Mouse (Mus musculus): ENCODE data around the gene 1700037H04Rik. TPM values are rescaled to one million over a fixed set of nuclear protein-coding genes. Genes with fewer than 3 reads are reported as not detected.

The 1700037H04Rik gene
- 10 to 100 TPM; 74.6 to 83.3 TPM for total RNA-seq (2021)
- long read RNA-seq, experiment 1, transcript 1700037H04Rik-202 (6 exons, 1,241 nt), result major isoform, 79 of 88 reads
- long read RNA-seq, experiment 1, partial matches to known transcripts, result 0 of 88 reads
- long read RNA-seq, experiment 1, other reads (novel, unspliced or antisense), result 6 of 88 reads
- long read RNA-seq, experiment 2, transcript 1700037H04Rik-202 (6 exons, 1,241 nt), result major isoform, 60 of 72 reads
- long read RNA-seq, experiment 2, partial matches to known transcripts, result 2 of 72 reads
- long read RNA-seq, experiment 2, other reads (novel, unspliced or antisense), result 8 of 72 reads

- intact Hi-C loops (cut with DNase I), result loop anchor here (2.0 kb wide), 1 partner anchor 65 kb away; no protein-coding TSS in a partner anchor
- DNase-seq (ENCODE audit: low spot score in 2 of 2), result peak; percentile 97 to 98
Observed at GRCm38 (mm10) chr2:131159938-131160581, at the start of gene 1700037H04Rik. 1700037H04Rik (minus strand) TSS chr2:131160081.

GRCm38 (mm10) chr2:131209125-131209795, 49.4 kb upstream of the 1700037H04Rik start:
- DNase-seq (ENCODE audit: low spot score in 2 of 2), result no peak
- intact Hi-C loops (cut with DNase I), result no loop called here

- no peak for DNase-seq (ENCODE audit: low spot score in 2 of 2)
- intact Hi-C loops (cut with DNase I), result no loop called here
Observed at GRCm38 (mm10) chr2:131208356-131208755, 48.5 kb upstream of the 1700037H04Rik start.

- intact Hi-C loops (cut with DNase I), result no loop called here
- DNase-seq (ENCODE audit: low spot score in 2 of 2), result no peak
Observed at GRCm38 (mm10) chr2:131206778-131207177, 46.9 kb upstream of the 1700037H04Rik start, which contains the start of gene Ap5s1. Ap5s1 (plus strand) TSS chr2:131207078.

- no peak for DNase-seq (ENCODE audit: low spot score in 2 of 2)
- intact Hi-C loops (cut with DNase I), result no loop called here
Observed at GRCm38 (mm10) chr2:131205521-131206182, 45.8 kb upstream of the 1700037H04Rik start.

- peak; percentile 78 to 95 for DNase-seq (ENCODE audit: low spot score in 2 of 2)
- intact Hi-C loops (cut with DNase I), result no loop called here
Observed at GRCm38 (mm10) chr2:131204410-131204981, 44.6 kb upstream of the 1700037H04Rik start.

- intact Hi-C loops (cut with DNase I), result no loop called here
- no peak for DNase-seq (ENCODE audit: low spot score in 2 of 2)
Observed at GRCm38 (mm10) chr2:131203816-131204409, 44.0 kb upstream of the 1700037H04Rik start.

GRCm38 (mm10) chr2:131201262-131201661, 41.4 kb upstream of the 1700037H04Rik start:
- no peak for DNase-seq (ENCODE audit: low spot score in 2 of 2)

GRCm38 (mm10) chr2:131200710-131201109, 40.8 kb upstream of the 1700037H04Rik start:
- DNase-seq (ENCODE audit: low spot score in 2 of 2), result no peak

More at GRCm38 (mm10) chr2:131201262-131201661, 41.4 kb upstream of the 1700037H04Rik start:
- intact Hi-C loops (cut with DNase I), result no loop called here

GRCm38 (mm10) chr2:131196606-131197316, 36.9 kb upstream of the 1700037H04Rik start:
- intact Hi-C loops (cut with DNase I), result no loop called here
- DNase-seq (ENCODE audit: low spot score in 2 of 2), result no peak

More at GRCm38 (mm10) chr2:131200710-131201109, 40.8 kb upstream of the 1700037H04Rik start:
- intact Hi-C loops (cut with DNase I), result no loop called here

GRCm38 (mm10) chr2:131191005-131191390, 31.1 kb upstream of the 1700037H04Rik start:
- intact Hi-C loops (cut with DNase I), result no loop called here
- DNase-seq (ENCODE audit: low spot score in 2 of 2), result no peak

- no peak for DNase-seq (ENCODE audit: low spot score in 2 of 2)
- intact Hi-C loops (cut with DNase I), result no loop called here
Observed at GRCm38 (mm10) chr2:131190344-131191004, 30.6 kb upstream of the 1700037H04Rik start.

- no peak for DNase-seq (ENCODE audit: low spot score in 2 of 2)
Observed at GRCm38 (mm10) chr2:131189521-131190309, 29.8 kb upstream of the 1700037H04Rik start.

GRCm38 (mm10) chr2:131188311-131188710, 28.4 kb upstream of the 1700037H04Rik start:
- no peak for DNase-seq (ENCODE audit: low spot score in 2 of 2)
- intact Hi-C loops (cut with DNase I), result loop anchor here (10.0 kb wide), 1 partner anchor 226 kb away; no protein-coding TSS in a partner anchor

More at GRCm38 (mm10) chr2:131189521-131190309, 29.8 kb upstream of the 1700037H04Rik start:
- intact Hi-C loops (cut with DNase I), result loop anchor here (10.0 kb wide), 1 partner anchor 225 kb away; no protein-coding TSS in a partner anchor

GRCm38 (mm10) chr2:131187602-131187922, 27.7 kb upstream of the 1700037H04Rik start:
- intact Hi-C loops (cut with DNase I), result loop anchor here (2.0 to 10.0 kb wide), 2 partner anchors 75 to 227 kb away; partner anchors contain the start of gene Pank2
- DNase-seq (ENCODE audit: low spot score in 2 of 2), result no peak

GRCm38 (mm10) chr2:131186771-131187601, 27.1 kb upstream of the 1700037H04Rik start, which contains the start of the genes Cdc25b and Spef1:
Cdc25b (plus strand) TSS chr2:131186949.
Spef1 (minus strand) TSS chr2:131187282.
- intact Hi-C loops (cut with DNase I), result loop anchor here (2.0 to 10.0 kb wide), 2 partner anchors 76 to 228 kb away; partner anchors contain the start of gene Pank2

More at GRCm38 (mm10) chr2:131186771-131187601, 27.1 kb upstream of the 1700037H04Rik start, which contains the start of the genes Cdc25b and Spef1:
- peak; percentile 79 for DNase-seq (ENCODE audit: low spot score in 2 of 2)
